Mouse (Mus musculus): Measurements from ENCODE around the gene Pi4k2a.

Gene Pi4k2a

GRCm38 (mm10) chr19:42135070-42135469 lies 44.8 kb downstream of the Pi4k2a start:
- no peak for DNase-seq (ENCODE audit: extremely low spot score)

GRCm38 (mm10) chr19:42136126-42136525 lies 45.9 kb downstream of the Pi4k2a start:
- DNase-seq (ENCODE audit: extremely low spot score): no peak

GRCm38 (mm10) chr19:42137167-42137672 lies 47.0 kb downstream of the Pi4k2a start:
- no peak for DNase-seq (ENCODE audit: extremely low spot score)

GRCm38 (mm10) chr19:42138517-42139285 lies 48.4 kb downstream of the Pi4k2a start:
- DNase-seq (ENCODE audit: extremely low spot score): no peak

GRCm38 (mm10) chr19:42139724-42140517 lies 49.7 kb downstream of the Pi4k2a start:
- DNase-seq (ENCODE audit: extremely low spot score): no peak

GRCm38 (mm10) chr19:42141998-42142397 lies 51.7 kb downstream of the Pi4k2a start:
- DNase-seq (ENCODE audit: extremely low spot score): no peak

- no peak for DNase-seq (ENCODE audit: extremely low spot score)
Measured at GRCm38 (mm10) chr19:42142757-42143156, 52.5 kb downstream of the Pi4k2a start.

GRCm38 (mm10) chr19:42144067-42144466 lies 53.8 kb downstream of the Pi4k2a start:
- DNase-seq (ENCODE audit: extremely low spot score): no peak

GRCm38 (mm10) chr19:42144541-42145167 lies 54.4 kb downstream of the Pi4k2a start:
- DNase-seq (ENCODE audit: extremely low spot score): peak; percentile 74

GRCm38 (mm10) chr19:42145210-42145609 lies 54.9 kb downstream of the Pi4k2a start:
- no peak for DNase-seq (ENCODE audit: extremely low spot score)

GRCm38 (mm10) chr19:42145731-42146130 lies 55.5 kb downstream of the Pi4k2a start:
- no peak for DNase-seq (ENCODE audit: extremely low spot score)

GRCm38 (mm10) chr19:42146276-42147010 lies 56.2 kb downstream of the Pi4k2a start:
- DNase-seq (ENCODE audit: extremely low spot score): no peak

GRCm38 (mm10) chr19:42147170-42147768 lies 57.0 kb downstream of the Pi4k2a start, which contains the start of gene Marveld1:
Gene Marveld1 (plus strand): TSS chr19:42147400.
- peak; percentile 65 for DNase-seq (ENCODE audit: extremely low spot score)

GRCm38 (mm10) chr19:42147769-42148568 lies 57.7 kb downstream of the Pi4k2a start:
- peak; percentile 69 for DNase-seq (ENCODE audit: extremely low spot score)

- no peak for DNase-seq (ENCODE audit: extremely low spot score)
Measured at GRCm38 (mm10) chr19:42148569-42148860, 58.2 kb downstream of the Pi4k2a start.

- DNase-seq (ENCODE audit: extremely low spot score): peak; percentile 83
Measured at GRCm38 (mm10) chr19:42151990-42152389, 61.7 kb downstream of the Pi4k2a start.

GRCm38 (mm10) chr19:42157493-42158237 lies 67.4 kb downstream of the Pi4k2a start:
- DNase-seq (ENCODE audit: extremely low spot score): no peak

GRCm38 (mm10) chr19:42158246-42159017 lies 68.2 kb downstream of the Pi4k2a start:
- DNase-seq (ENCODE audit: extremely low spot score): no peak

GRCm38 (mm10) chr19:42163764-42164163 lies 73.5 kb downstream of the Pi4k2a start, which contains the start of gene Zfyve27:
Gene Zfyve27 (plus strand): TSS chr19:42163951.
- no peak for DNase-seq (ENCODE audit: extremely low spot score)
